Mouse (Mus musculus) MEL-GATA-1-ER (cell line): Measurements from ENCODE around the gene Tank.

ENCODE experiments used
- DNase-seq: peaks from one replicate; pipeline ENCODE4 v3.0.0-alpha.2; 2012; ENCODE audit warnings: low read depth; ENCODE audit errors: extremely low read depth

Tank gene

DNA sequence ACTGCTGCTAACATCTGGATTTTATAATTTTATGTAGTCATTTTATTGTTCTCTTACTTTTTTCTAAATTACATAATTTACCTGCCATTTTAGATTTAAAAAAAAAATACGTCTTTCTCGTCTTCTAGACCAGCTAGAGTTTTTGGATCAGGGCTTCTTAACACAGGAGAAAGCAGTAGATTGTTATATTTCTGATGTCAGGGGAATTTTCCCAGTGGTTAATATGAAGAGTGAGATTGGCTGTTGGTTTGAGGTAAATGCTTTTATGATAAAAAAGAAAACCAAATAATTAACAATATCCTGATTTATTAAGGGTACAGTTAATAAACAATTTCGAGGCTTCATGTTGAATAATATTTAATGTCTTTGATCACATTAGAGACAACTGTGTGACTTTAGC is 1.7 kb downstream of the Tank start:
- no peak for DNase-seq

DNA sequence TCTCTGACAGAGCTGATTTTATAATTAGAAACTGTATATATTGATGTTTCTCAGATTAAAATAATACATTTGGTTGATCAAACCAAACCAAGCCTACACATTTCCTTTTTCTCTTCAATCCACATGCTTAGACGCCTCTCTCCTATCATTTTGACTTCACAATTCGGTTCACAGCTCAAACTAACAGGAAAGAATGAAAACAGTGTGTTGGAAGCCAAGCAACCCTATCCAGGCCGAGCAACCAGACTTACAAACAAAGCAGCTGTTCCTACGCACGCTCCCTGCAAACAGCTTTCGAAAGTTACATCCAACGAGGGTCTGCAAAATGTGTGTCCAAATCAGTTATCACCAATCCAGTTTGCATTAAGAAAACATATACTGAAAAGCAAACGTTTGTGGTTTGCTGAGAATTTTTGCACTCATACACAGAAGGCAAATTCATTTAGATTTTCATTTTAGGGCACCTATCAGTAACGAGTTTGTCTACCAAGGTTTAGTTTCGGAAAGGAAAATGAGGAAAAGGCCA is 2.2 kb downstream of the Tank start:
- no peak for DNase-seq

DNA sequence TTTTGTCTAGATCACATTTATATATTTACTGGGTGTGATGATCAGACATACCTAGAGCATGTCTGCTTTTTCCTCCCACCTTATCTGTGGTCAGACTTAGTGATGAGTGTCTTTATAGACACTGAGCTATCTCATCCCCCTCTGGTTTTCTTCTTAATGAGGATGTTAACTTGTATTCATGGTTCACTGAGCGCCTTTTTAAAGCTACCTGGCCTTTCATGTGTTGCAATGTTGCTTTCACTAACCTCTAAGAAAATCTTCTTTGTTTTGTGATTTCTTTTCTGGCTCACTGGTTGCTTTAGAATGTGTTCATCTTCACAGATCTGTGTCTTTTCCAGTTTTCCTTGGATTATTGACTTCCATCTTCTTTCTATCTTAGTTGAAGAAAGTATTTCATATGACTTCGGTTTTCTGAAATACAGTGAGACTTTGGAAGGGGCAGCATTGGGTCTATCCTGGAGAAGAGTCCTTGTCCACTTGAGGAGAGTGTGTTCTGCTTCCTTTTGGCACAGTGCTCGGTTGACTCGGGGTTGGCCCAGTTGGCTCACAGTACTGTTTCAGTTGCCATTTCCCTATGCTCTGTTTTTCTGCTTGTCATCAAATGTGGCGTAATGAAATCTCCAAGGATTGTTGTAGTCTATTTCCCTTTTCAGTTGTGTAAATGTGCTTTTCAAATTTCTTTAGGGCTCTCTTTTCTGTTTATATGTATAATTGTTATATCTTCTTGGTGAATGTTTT is 4.4 kb downstream of the Tank start:
- DNase-seq: no peak

DNA sequence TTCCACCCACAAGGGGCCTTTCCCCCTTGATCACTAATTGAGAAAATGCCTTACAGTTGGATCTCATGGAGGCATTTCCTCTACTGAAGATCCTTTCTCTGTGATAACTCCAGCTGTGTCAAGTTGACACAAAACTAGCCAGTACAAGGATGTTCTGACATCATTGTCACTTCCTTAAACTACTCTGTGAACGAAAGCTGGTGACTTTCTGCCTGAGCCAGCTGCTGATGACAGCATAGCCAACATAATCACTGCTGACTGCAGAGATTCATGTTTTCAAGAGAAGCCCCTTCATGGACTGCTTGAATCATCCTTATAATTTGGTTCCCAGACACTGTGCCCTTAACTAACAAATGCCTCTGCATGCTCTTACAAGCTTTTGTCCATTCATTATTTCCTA is 7.1 kb downstream of the Tank start:
- DNase-seq: no peak

DNA sequence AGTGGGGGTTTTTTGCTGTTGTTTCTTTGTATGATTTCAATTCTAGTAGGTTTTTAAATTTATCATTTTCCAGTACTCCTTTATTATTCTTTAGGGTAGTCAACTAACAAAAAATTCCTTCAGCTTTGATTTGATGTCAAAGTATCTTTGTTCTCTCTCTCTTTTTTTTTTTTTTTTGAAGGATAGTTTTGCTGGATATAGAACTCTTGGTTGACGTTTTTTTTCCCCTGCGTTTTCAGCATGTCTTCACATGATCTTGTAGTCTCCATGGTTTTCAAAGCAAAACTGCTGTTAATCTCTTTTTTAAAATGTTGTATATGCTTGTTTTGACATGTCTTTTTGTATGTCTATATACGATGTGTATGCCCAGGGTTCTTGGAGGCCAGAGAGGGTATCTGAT is 7.8 kb downstream of the Tank start:
- DNase-seq: no peak

DNA sequence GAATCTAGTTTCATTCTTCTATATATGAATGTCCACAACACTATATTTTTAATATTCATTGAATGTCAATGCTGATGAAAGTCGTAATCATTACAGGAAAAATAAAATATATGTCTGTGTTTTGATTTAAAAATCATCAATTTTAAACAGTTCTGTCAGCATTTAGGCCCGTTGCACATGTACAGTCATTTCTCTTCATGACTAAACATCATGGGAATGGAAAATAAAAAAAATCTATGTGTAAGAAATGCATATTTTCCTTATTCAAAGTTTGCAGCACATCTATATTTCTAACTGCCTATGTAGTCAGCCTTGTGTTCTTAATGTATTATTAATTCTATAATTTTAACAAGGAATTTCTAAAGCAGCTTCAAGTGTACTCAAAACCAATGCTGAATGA is 12.4 kb downstream of the Tank start:
- DNase-seq: no peak

DNA sequence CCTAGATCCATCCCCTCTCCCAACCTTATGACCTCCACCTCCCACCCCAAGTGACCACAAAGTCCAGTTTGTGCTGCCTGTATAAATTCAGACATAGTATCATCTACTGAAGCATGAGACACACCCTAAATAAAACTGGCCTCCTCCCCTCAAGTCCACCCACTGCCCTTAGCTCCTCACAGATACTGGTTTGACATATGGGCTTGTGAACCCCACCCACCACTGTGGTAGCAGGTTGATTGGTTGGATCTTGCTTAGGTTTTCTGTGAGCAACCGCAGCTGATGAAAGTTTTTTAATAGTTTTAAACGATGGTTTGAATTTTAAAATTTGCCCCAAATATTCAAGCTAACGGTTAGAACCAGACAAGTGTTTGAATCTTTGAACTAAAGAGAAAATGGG is 13.7 kb downstream of the Tank start:
- DNase-seq: no peak

DNA sequence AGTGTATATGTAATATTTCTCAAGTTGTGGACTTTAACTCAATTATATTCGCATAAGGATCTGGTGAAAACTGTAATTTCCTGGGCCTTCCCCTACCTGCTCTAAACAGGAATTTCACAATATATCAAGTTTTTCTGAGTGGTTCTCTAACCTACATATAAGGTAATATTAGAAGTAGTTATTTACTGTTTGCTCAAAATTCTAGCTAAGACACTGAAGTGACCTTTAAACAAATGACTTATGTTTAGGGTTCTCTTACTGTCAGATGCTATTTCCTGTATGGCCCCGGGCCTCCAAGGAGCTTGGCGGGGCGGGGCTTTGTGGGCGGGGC is 14.3 kb downstream of the Tank start:
- peak; percentile 77 for DNase-seq

DNA sequence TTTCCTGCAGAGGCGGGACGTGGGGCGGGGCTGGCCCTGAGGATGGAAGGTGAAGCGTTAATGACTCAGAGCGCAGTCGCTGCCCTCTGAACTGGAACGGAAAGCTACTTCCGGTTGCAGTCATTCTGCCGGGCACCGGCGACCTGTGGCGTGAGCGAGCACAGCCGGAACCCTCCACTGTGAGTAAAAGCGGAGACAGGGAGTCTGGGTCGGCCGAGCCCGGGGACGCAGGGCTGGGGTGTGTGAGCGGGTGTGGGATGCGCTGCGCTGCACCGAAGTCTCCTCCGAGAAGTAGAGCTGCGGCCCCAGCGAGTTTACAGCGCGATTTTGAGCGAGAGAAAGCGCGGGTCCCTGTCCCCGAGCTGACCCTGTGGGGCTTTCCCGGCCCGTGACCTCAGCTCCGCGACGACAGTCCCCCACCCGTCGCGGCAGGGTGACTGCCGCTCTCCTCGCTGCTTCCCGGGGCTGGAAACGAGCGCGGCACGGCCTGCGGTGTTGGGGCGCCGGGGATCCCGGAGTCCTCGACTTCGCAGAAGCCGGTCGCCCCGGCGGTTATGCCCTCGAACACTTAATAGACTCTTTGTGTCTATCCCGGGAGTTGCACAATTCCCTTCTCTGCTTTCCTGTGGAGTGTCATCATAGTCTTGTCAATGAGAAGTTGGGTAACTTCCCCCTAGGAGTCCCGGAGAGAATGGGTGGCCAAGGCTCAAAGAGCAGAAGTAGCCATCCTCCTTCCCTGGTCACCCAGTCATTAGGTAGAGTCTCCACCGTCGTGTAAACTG is 14.8 kb downstream of the Tank start:
- peak; percentile 52 for DNase-seq

DNA sequence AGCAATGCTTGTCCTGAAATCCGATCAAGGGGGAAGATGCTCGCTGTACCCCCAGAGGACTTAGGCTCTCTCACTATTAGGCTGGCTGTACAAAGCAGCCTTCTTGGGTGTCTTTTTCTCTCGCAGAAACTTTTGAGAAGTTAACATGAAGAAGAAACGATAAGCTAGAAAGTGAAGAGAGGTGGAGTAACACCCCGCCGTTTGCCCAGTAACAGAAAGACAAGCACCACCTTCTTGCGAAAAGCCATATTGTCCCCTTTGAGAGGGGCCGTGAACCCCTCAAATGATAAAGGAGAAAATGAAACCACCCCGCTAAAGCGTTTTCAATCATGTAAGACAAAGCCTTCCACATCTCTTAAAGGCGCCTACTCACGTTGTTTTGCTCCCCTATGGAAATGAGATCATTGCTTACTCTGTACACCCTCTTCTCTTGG is 15.5 kb downstream of the Tank start:
- peak; percentile 63 for DNase-seq

DNA sequence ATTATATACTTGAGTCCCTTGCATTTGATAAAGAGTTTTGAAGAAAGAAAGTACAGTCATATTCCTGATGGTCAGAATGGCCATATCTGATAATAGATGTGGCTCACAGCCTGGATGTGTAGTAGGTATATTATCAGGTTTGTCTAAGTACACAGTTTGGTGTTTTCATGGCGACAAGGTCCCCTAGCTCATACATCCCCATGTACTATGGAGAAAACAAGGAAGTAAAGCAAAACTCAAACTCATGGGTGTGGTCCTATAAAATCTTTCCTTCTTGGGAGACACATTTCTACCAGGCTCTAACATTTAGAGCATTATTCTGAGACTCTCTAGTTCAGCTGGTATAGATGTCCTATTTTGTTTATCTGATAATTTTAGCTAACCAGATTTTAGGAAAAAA is 21.3 kb downstream of the Tank start:
- DNase-seq: peak; percentile 49

DNA sequence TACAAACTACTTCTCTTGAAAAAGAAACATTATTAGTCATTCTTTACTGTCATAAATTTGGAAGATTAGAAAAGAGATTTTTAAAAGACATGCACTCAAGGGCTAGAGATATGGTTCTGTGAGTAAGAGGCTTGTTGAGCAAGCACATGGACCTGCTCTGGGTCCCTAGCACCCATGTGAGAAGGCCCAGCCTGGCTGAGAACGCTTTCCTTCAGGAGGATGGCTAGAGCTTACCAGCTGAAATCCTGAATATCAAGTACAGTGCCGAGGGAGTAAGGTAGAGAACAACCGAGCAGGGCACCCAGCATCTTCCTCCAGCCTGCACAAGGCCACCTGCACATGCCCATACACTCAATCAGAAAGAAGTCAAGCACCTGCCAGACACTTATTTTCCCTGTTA is 25.1 kb downstream of the Tank start:
- no peak for DNase-seq

DNA sequence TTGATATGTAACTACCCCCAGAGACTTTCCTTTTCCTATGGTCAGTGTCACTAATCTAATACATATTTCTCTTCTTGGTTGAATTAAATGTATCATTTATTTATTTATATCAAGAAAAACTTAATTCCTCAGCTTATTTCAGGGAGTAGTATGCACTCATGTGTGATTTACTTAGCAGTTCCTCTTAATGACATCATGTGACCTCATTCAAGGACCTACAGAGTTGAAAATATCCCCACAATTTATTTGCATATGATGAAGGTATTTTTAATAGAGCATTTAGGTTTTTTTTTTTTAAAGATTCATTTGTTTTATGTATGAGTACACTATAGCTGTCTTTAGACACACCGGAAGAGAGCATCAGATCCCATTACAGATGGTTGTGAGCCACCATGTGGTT is 28.6 kb downstream of the Tank start:
- no peak for DNase-seq

DNA sequence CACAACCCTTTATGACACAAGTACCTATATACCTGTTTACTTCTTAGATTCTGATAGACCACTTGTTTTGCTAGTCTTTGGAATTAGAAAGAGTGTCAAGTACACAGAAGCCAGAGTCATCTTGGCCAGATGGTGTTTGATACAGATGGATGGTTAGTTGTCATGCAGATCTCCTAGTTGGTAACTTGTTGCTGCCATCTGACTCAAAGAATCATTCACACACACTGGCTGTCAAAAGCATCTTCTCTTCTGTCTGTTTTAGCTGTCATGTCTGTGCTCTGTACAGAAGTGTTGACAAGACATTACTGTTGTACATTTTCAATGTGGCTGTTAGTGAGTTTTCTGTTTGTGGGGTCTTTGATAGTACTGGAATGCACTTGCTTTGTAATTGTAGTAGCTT is 45.6 kb downstream of the Tank start:
- DNase-seq: no peak

DNA sequence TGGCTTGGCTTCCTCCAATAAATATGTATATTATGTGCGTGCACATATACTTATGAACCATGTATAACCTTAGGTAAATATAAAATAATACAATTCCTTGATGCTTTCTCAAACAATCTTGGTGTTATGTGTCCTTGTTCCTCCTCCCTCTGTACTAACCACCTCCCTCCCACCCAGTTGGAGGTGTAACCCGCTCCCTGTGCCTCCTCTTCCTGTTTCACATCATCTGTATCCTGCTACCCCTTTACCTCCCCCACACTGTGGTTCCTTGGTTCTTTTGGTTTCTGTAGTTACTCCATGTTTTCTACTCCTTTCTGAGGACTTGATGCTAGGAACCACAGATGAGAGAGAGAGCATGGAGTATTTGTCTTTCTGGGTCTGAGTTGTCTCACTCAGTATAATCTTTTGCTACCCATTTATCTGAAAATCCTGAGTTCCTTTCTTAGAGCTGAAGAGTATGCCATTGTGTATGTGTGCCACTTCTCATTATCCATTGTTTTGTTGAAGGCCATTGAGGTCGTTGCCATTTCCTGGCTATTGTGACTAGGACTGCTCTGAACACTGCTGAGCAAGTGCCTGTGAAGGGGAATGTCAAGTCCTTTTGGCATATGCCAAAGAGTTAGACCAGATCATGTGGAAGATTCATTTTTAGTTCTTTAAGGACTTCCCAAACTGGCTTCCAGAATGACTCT is 52.6 kb downstream of the Tank start:
- no peak for DNase-seq

DNA sequence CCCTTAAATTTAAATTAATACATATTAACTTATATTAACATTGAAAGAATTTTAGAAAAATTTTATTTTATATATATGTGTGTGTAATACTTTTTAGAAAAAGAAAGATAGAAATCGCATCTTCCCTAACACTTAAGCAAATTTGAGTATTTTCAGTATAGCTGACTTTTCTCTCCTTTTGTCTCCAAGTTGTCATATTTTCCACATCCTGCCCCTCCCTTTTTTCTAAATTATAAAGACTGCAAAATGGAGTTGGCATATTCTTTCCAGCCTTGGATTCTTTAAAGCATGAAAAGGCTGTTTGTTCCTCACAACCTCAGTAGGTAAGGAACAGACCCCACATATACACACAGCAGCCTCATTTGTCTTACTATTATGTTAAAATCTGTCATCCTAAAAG is 56.7 kb downstream of the Tank start:
- DNase-seq: no peak

DNA sequence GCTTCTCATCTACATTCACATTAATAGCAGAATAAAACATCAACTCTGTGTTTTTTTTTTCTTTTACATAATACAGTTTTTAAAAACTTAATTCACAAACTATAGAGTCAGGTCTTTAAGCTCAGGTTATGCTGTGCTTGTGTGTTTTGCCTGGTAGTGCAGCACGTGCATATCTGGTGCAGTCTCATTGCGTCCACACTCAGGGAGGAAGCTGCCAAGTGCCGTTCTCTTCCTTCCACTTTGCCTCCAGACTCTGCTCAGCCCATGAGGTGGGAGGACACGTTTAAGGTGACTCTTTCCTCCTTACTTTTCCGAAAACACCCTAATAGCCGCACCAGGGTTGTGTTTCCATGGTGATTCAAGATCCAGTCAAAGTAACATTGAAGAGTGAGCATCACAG is 59.8 kb downstream of the Tank start:
- DNase-seq: no peak

DNA sequence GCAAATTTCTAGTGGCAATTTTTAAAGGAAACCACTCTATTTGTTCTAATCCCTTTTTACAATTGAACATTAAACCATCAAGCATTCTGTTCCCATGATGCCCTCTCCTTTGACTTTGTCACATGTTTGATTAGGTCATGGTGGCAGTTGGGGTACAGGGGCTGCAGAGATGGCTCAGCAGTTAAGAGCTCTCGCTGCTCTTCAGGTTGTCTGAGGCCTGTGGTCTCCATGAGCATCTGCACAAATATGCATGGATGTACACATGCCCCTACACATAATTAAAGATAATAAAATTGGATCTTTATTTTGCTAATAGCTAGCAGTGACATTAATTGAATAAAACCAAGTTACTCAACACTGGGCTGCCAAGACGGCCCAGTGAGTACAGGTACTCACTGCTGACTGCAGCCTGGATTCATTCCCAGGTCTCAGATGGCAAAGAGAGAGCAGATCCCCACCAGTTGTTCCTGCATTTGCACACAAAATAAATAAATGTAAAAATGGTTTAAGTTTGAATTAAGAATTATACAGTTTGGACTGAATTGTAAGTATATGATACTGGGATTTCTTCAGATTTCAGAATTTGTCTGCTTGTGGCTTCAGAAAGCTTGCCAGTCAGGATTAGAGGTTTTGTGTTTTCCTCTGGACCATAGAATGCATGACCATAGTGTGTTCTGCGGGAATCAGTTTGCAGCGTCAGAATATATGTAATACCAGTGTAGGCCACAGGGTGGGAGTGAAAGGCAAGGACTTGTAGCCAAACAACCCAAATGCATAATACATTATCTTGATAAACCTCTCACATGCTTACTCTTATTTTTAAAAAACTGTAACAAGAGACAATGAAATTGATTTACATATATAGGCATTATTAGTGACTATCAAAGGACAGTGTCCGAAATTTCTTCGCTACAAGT is 64.3 kb downstream of the Tank start:
- peak; percentile 26 for DNase-seq

DNA sequence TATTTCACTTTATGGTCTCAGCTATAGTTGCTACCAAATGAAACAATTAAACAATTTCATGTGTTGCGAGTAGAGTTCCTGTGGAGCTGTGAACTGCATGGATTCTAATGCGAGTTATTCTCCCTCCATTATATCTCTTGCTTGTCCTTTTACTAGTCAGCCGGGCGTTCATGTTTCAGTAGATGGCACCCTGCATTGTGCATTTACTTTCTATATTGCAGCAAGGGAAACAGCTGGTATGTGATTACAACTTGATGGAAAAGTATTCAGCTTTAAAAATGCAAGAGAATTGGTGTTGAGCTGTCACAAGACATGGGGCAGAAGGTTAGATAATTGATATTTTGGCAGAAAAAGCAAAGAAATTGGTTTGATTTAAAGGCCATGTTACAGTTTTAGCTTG is 72.8 kb downstream of the Tank start:
- no peak for DNase-seq

DNA sequence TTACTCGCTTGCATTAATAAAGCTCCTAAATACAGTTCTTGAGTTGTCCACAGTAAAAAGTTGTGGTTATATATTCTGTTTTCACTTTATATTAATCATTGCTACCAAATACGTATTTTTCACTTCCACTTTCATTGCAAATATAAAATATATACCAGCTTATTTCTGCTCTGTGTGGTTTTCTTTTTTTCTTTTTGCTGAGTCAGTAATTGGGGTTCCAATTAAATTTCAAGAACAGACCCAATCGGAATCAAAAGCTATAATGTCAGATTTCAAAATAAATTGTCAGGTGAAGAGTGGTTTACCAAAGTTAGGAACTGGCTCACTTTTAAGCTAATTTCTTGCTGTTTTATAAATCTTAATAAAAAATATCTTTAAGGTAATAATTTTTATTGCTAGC is 73.3 kb downstream of the Tank start:
- DNase-seq: no peak

DNA sequence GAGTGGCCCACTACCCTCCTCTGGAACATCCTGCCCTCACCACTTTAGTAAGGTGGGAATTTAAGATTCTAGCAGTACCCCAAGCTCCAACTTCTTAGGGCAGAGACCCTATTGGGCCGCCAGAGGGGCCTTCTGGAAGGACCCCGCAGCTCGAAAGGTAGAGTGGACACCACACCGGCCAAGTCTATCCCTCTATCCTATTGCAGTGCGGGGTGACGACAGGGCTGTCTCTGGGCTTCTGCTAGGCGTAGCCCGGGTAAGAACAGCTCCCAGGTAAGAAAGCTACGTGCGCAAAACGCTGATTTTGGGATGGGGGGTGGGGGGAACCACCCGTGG is 76.6 kb downstream of the Tank start:
- no peak for DNase-seq
